Mouse (Mus musculus) lung, postnatal 0 days (tissue): Measurements from ENCODE around the gene Ubl4b.

Experiments used
- CTCF ChIP-seq: IDR thresholded peaks from 2 replicates; pipeline ENCODE4 v1.5.1; 2016; ENCODE audit warnings: antibody characterized with exemption, mild to moderate bottlenecking
- EP300 ChIP-seq: IDR thresholded peaks from 2 replicates; pipeline ENCODE4 v1.6.1; 2016; ENCODE audit warnings: antibody characterized with exemption, mild to moderate bottlenecking, control low read depth

GRCm38 (mm10) chr3:107600127-107600526, 45.3 kb upstream of the Ubl4b start:
- TF ChIP-seq CTCF: no peak
- TF ChIP-seq EP300: no peak
